Mouse (Mus musculus) fat pad, adult 2 months (tissue): ENCODE results near the gene Fst.

Experiments
- DNase-seq: peaks from one replicate; pipeline ENCODE4 v3.0.0-alpha.2; 2011; ENCODE audit warnings: low read depth, low spot score; ENCODE audit errors: extremely low read depth

Gene Fst

DNA sequence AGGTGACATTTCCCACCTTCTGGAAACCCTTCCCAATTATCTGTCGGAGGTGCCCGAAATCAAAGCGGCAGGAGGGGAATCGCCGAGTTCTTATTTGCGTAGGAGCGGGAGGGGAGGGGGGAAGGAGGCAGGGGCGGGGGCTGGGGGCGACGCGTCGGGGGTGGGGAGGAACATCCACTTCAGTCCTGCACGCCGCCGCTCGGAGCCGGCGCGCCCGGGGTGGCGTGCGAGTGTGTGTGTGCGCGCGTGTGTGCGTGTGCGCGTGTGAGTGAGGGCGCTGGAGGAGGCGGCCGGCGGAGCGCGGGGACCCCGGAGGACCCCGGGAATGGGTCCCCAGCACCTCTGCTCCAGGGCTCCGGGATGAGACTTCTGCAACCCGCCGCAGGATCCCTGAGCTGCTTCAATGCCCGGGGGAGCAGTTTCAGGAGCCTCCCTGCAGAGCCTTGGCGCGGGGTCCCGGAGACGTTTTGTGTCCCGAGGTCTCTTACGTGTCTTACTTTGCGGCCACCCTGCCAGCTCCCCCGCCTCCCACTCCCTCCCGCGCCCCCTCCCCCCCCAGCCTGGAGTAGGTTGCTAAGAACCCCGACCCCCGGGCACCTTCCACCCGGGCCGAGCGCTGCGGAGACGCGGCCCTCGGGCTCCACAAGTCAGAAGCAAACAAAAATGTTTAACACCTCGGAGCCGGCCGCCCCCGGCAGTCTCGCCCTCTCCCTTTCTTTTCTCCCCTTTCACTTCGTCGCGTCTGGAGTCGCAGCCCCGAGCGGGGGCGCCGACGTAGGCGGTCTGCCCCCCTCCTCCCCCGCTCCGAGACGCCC is at the start of gene Fst:
Gene Fst, minus strand, starts transcription at position 66 of the 815 bp plus-strand sequence.
- DNase-seq = no peak

DNA sequence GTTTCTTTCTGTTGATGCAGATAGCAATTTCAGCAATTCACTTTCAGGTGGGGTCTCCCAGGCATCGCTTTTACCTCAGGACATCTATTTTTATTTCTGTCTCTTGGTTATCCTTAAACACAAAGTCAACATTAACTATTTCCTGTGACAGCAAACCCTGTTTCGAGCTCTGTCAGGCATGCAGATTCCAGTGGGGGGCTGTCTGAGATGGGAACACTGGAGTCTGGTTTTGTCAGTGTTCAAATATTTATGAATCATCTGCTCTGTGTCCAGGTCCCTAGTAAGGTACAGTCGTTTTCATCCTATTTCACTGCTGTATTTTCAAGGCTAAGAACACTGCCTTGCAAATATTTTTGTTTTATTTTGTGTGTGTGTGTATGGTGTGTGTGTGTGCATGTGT is 35.1 kb upstream of the Fst start:
- DNase-seq = no peak

- DNase-seq = no peak
Measured at GRCm38 (mm10) chr13:114488178-114488577, 29.4 kb upstream of the Fst start.

DNA sequence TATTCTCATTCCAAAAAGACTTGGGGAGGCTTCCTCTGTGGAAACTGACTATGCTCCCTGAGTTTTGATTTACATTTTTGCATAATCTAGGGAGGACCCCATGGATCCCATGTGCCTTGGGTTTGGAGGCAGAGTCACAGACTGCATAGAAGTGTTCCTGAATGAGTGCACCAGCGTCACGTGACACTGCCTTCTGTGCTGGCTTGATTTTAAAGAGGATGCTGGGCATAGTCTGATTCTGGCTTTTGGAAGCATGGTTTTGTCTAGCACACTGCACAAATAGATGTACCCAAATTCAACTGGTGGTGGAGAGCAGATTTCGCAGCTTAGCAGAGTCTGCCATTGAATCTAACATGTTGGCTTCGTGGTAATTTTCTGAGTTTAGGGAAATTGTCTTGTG is 19.6 kb upstream of the Fst start:
- DNase-seq = no peak

- DNase-seq = no peak
Measured at GRCm38 (mm10) chr13:114469945-114470344, 11.2 kb upstream of the Fst start.

- no peak for DNase-seq
Measured at GRCm38 (mm10) chr13:114466269-114466919, 7.6 kb upstream of the Fst start.

DNA sequence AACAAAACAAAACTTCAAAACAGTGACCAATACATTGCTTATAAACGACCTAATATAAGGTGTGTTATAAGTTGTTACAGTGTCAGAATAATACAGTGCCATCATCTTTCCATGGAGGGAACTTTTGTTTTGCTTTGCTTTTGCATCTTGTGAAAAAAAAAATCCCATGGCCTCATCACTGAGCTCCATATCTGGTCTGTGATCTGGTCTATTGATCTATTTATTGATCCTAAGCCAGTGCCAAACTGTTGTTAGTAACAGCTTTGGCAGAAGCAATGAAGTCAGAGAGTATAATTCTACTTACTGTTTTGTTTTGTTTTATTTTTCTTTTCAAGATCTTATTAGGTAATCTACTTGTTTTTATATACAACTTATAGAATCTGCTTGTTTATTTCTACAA is 6.6 kb upstream of the Fst start:
- DNase-seq = no peak

GRCm38 (mm10) chr13:114464824-114465223 is 6.1 kb upstream of the Fst start:
- DNase-seq = no peak

- DNase-seq = no peak
Measured at GRCm38 (mm10) chr13:114462548-114463408, 4.0 kb upstream of the Fst start.

GRCm38 (mm10) chr13:114460306-114460892 is 1.6 kb upstream of the Fst start:
- no peak for DNase-seq

DNA sequence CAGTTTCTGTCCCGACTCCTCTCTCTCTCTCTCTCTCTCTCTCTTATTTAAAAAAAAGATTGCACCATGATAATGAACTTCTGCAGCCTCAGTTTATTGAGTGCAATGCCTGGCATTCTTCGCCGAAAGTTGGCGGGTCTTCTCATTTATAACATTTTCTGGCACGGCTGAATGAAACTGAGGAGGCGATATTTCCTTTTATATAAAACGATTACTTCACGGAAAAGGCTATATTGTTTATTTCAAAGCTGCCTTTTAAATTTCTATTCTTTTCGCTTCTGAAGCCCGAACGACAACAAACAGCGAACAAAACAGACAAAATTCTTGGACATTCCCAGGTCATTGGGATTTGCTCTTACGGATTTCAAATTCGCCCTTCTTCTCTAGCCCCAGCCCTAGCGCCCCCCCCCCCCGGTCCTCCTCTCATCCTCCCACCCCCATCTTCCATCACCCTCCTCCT is 980 bp upstream of the Fst start:
- DNase-seq = no peak

GRCm38 (mm10) chr13:114458291-114458885 is 363 bp downstream of the Fst start:
- no peak for DNase-seq

DNA sequence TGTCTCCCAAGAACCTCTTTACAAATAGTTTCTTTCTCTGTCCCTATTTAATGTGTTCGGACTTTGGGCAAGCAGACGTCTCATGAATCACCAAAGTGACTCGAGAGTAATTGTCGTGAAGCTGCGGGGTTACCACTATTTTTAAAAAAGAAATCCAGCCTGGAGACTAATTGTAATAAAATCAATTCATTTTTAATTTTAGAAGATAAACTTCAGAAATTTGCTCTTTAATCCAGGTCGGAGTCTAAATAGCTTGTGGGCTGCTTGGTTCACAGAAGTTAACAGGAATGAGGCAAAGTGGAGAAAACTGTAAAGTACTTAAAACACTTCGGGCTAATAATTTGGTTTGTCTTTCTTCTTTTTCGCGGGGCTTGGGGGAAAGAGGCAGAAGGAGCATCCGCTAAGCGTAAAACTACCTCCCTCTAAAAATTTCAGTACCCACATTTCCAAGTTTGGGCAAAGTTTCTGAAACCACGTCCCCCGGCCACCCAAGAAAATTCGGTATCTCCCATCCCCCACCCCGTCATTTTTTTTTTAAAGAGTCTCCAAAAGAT is 1.1 kb downstream of the Fst start:
- DNase-seq = no peak

DNA sequence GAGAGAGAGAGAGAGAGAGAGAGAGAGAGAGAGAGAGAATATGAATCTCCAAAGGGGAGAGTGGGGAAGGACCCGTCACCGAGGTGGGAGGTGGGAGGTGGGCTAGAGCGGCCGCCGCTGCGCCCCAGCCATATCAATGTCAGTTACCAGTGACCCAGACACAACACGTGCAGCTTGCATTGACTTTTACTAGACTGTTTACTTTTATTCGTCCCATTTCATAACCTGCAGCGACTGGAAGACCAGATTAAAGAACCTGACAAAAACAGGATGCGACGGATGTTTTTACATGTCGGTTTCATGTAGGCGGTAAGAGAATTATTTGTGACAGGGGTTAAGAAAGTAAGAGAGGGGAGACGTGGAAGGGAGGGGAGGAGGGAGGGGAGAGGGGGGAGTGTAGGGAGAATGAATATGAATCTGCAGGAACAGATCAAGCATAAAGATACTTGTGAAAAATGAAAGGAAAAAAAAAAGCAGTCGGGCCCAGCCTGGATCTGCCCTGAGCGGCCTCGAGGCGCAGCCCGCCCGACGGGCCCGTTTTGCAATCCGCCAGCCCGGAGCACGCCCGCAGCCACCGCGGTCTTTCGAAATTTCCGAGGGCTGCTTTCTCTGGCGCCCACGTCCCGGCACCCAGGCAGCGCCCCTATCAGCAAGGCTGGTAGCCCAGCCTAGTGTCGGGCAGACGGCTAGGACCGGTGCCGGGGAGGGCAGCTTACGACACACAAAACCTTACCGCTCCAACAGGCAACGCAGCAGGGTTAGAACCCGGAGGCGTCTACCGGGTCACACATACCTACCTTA is 1.8 kb downstream of the Fst start:
- DNase-seq = no peak

DNA sequence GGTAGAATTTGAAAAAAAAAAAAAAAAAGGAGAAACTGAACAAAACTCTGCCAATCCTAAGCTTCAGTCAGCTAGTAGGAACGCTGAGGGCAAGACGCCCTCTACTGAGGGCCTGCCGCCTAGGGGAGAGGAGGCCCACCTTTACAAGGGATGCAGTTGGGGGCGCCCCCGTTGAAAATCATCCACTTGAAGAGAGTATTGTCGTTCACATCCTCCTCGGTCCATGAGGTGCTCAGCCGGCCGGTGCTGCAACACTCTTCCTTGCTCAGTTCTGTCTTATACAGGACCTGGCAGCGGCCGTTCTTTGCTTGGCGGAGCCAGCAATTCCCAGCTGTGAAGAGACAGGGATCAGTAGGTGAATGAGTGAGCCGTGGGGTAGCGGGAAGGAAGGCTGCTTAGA is 2.5 kb downstream of the Fst start:
- DNase-seq = no peak

- DNase-seq = no peak
Measured at GRCm38 (mm10) chr13:114455788-114456187, 3.0 kb downstream of the Fst start.

GRCm38 (mm10) chr13:114447213-114447612 is 11.5 kb downstream of the Fst start:
- no peak for DNase-seq

DNA sequence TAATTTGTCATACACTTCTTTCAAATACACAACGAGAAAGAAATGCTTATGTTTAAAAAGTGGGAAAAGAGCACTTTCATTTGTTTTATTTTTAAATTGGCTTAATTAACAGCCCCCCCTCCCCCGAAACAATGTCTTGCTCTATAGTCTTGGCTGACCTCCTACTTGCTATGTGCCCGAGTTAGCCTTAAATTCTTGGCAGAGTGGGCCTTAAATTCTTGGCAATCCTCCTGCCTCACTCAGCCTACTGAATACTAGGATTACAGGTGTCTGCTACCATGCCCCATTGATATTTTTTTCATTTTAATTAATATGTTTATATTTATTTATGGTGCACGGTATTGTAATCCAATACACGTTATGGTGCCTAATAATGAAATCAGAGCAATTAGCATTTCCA is 26.3 kb downstream of the Fst start:
- no peak for DNase-seq

- DNase-seq = no peak
Measured at GRCm38 (mm10) chr13:114425230-114425629, 33.5 kb downstream of the Fst start.

GRCm38 (mm10) chr13:114420235-114420634 is 38.5 kb downstream of the Fst start:
- DNase-seq = no peak
